In genomic region chr7:111969198-111969887, GRCm38 (mm10) we compare ENCODE assay signal across 8 mouse cellular contexts. TPM values are rescaled to one million over a fixed set of nuclear protein-coding genes. Genes with fewer than 3 reads are reported as not detected.
DNase-seq lines count a peak whose midpoint lies in the region; ATAC-seq lines count a peak whose summit lies in the region.

No protein-coding gene starts in this region.

- no peaks in the 10 kb centered on the region for H3K27me3 ChIP-seq in heart, embryonic 11.5 days (ENCODE audit: control insufficient read depth, insufficient read depth, low read length)
- 0 out of 2 replicates have a peak, but pooled peaks cover 4% of the 10 kb centered on the region for H3K27me3 ChIP-seq in embryonic facial prominence, embryonic 10.5 days (replicated peaks; ENCODE audit: low read depth, poor library complexity, severe bottlenecking)

- no peak for ATAC-seq in heart, embryonic 11.5 days (replicated peaks; ENCODE audit: insufficient number of reproducible peaks, low FRiP score, low TSS enrichment)
- ATAC-seq in megakaryocyte-erythroid progenitor cell, adult 5-6 weeks (replicated peaks; ENCODE audit: low FRiP score, low TSS enrichment, poor library complexity, severe bottlenecking), result 0 out of 2 replicates have a peak, but pooled peaks have one; percentile 52

- no peaks in the 10 kb centered on the region; the same call in 1 of the 2 replicates for H3K4me1 ChIP-seq in heart, embryonic 11.5 days (ENCODE audit: control insufficient read depth, insufficient read depth, low read length)
- no peaks in the 10 kb centered on the region for H3K4me1 ChIP-seq in embryonic facial prominence, embryonic 10.5 days

- no peak overlapping the region for H3K4me3 ChIP-seq in heart, embryonic 11.5 days (ENCODE audit: low read depth, low read length)
- no peak overlapping the region for H3K4me3 ChIP-seq in embryonic facial prominence, embryonic 10.5 days

- no peak overlapping the region for H3K4me2 ChIP-seq in heart, embryonic 11.5 days

- no peaks in the 10 kb centered on the region for H3K36me3 ChIP-seq in heart, embryonic 11.5 days (ENCODE audit: control insufficient read depth, insufficient read depth, low read length)
- no peaks in the 10 kb centered on the region for H3K36me3 ChIP-seq in embryonic facial prominence, embryonic 10.5 days (replicated peaks)

- intact Hi-C loops in heart, postnatal 14 days (cut with DNase I), result loop anchor here (1.0 to 5.0 kb wide), 5 partner anchors 187 to 921 kb away; no protein-coding TSS in a partner anchor

- 48% methylated on average over 4 of the region's 4 CpGs for WGBS in heart, embryonic 11.5 days (ENCODE audit: insufficient replicate concordance)
- 57% methylated on average over 4 of the region's 4 CpGs for WGBS in embryonic facial prominence, embryonic 10.5 days

- H3K9me3 ChIP-seq in heart, embryonic 11.5 days (replicated peaks; ENCODE audit: control insufficient read depth, low read length), result no peaks in the 10 kb centered on the region
- H3K9me3 ChIP-seq in embryonic facial prominence, embryonic 10.5 days, result no peaks in the 10 kb centered on the region

- no peak overlapping the region for H3K9ac ChIP-seq in heart, embryonic 11.5 days (ENCODE audit: low read depth, low read length)

- DNase-seq in heart, adult 8-10 months (ENCODE audit: low spot score), result peak; percentile 79
- peak; percentile 67 for DNase-seq in adrenal gland, postnatal 25 days
- peak; percentile 70 for DNase-seq in embryonic facial prominence, embryonic 10.5 days (ENCODE audit: low spot score)
- DNase-seq in heart, postnatal 14 days, result peak; percentile 70 to 84
- peak; percentile 58 for DNase-seq in left cerebral cortex, adult 11 months (ENCODE audit: low spot score)
- peak; percentile 89 for DNase-seq in testis, postnatal 10 days (ENCODE audit: low spot score)

- no peak overlapping the region for H3K27ac ChIP-seq in heart, embryonic 11.5 days (ENCODE audit: low read depth, low read length)
- H3K27ac ChIP-seq in embryonic facial prominence, embryonic 10.5 days (replicated peaks), result no peak overlapping the region

RNA-seq across cellular contexts. Expression of gene Usp47, which starts 54.0 kb away (rescaled TPM):
- 10 to 100 TPM; 82.4 to 97.0 (median 88.2) TPM for total RNA-seq in heart, adult 8-10 months (2022)
- 76.5 and 92.2 TPM in 2 replicates for polyA plus RNA-seq in heart, embryonic 11.5 days (2014; fragmentation: Nextera tagmentation; extraction: Ambion mirVana)
- total RNA-seq in adrenal gland, postnatal 25 days (2021), result 73.4 and 75.9 TPM in 2 replicates
- polyA plus RNA-seq in embryonic facial prominence, embryonic 10.5 days (2016; fragmentation: Nextera tagmentation; extraction: Ambion mirVana), result 88.0 and 90.9 TPM in 2 replicates
- total RNA-seq in heart, postnatal 14 days (2021), result 10 to 100 TPM; 65.8 to 66.1 TPM
- 52.0 and 66.9 TPM in 2 replicates for total RNA-seq in megakaryocyte-erythroid progenitor cell, adult 5-6 weeks (2014; fragmentation: Nextera tagmentation)
- 146 and 170 TPM in 2 replicates for total RNA-seq in megakaryocyte-erythroid progenitor cell, adult 5-6 weeks (2017)
